Mouse (Mus musculus): ENCODE results near the gene Odf3b. TPM values are rescaled to one million over a fixed set of nuclear protein-coding genes. Genes with fewer than 3 reads are reported as not detected.

Gene Odf3b
- total and polyA plus RNA-seq, 3 experiments: not detected

DNA sequence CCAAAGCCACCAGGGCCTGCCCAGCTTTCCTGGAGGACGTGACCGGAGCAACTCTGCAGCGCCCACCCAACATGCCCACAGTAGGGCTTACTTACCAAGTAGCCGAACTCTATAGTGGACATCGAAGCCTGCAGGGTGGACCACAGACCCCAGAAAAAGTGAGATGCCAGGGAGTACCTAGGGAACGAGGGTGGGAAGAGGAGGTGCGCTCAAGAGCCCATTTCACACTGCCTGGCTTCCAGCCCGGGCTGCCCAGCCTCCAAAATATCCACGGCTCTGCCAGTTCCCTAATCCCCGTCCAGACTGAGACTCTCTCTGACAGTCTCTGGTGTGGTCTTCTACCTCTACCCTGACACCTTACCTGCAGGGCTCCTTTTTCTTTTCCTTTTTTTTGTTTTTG, 47.6 kb upstream of the Odf3b start:
- no peaks in the 10 kb centered on the region for H3K27me3 ChIP-seq (replicated peaks)
- H3K4me1 ChIP-seq (ENCODE audit: control insufficient read depth in 1 of 2, insufficient read depth in 2 of 2): peaks cover 0 to 14% of the 10 kb centered on the region in 2 experiments; a peak in 2 of 4 replicates
- in situ Hi-C loops (cut with MboI; ENCODE audit: low pct_ligation_motif_present, low pct_unique_long_range_greater_than_20kb, low sequenced_read_pairs): loop anchor here (10.0 kb wide), 1 partner anchor 352 kb away; the partner anchor contains the start of gene Trabd
- H3K79me2 ChIP-seq (replicated peaks; ENCODE audit: control insufficient read depth, extremely low read depth, insufficient read depth, poor library complexity, severe bottlenecking): peaks cover 12% of the 10 kb centered on the region
- dilution Hi-C loops (cut with MboI; ENCODE audit: extremely low pct_ligation_motif_present, extremely low pct_unique_long_range_greater_than_20kb, low sequenced_read_pairs): no loop called here
- peaks cover 30 to 61% of the 10 kb centered on the region in 2 experiments for H3K36me3 ChIP-seq (replicated peaks in 1 of 2; ENCODE audit: control insufficient read depth in 1 of 2, insufficient read depth in 1 of 2, low read length in 1 of 2)
- no peak overlapping the region for H3K9ac ChIP-seq (ENCODE audit: insufficient read depth, low read depth)
- no peak overlapping the region for H3K27ac ChIP-seq (ENCODE audit: insufficient read depth, low read depth)
- DNase-seq (ENCODE audit: extremely low read depth): no peak
- no peak overlapping the region for H3K4me3 ChIP-seq (replicated peaks in 1 of 3; ENCODE audit: low read depth in 2 of 3, low read length in 2 of 3, poor library complexity in 1 of 3)
- TF ChIP-seq USF2 (conservative IDR thresholded peaks at IDR 0.05; ENCODE audit: low read depth, low read length) (no peak), MEF2A (IDR thresholded peaks at IDR 0.05; ENCODE audit: borderline replicate concordance, low read depth, low read length) (no peak), MAZ (IDR thresholded peaks at IDR 0.05; ENCODE audit: low read depth, low read length) (no peak), RCOR1 (conservative IDR thresholded peaks at IDR 0.05; ENCODE audit: low read depth, low read length) (no peak), MAX (IDR thresholded peaks at IDR 0.05; ENCODE audit: low read length) (no peak), ZC3H11A (IDR thresholded peaks at IDR 0.05; ENCODE audit: low read depth, low read length) (no peak), SMC3 (IDR thresholded peaks at IDR 0.05; ENCODE audit: low read depth, low read length) (no peak), NELFE (IDR thresholded peaks at IDR 0.05; ENCODE audit: low read depth, low read length) (no peak), EP300 (IDR thresholded peaks at IDR 0.05; ENCODE audit: low read length) (no peak), ZKSCAN1 (IDR thresholded peaks at IDR 0.05; ENCODE audit: borderline replicate concordance, low read depth, low read length) (no peak), ZMIZ1 (IDR thresholded peaks at IDR 0.05; ENCODE audit: low read depth, low read length) (no peak), SIN3A (IDR thresholded peaks at IDR 0.05; ENCODE audit: low read length) (no peak)
- no peaks in the 10 kb centered on the region for H3K9me3 ChIP-seq (replicated peaks; ENCODE audit: low read length)
- H3K4me2 ChIP-seq (ENCODE audit: insufficient read depth, low read depth, poor library complexity, severe bottlenecking): no peak overlapping the region

DNA sequence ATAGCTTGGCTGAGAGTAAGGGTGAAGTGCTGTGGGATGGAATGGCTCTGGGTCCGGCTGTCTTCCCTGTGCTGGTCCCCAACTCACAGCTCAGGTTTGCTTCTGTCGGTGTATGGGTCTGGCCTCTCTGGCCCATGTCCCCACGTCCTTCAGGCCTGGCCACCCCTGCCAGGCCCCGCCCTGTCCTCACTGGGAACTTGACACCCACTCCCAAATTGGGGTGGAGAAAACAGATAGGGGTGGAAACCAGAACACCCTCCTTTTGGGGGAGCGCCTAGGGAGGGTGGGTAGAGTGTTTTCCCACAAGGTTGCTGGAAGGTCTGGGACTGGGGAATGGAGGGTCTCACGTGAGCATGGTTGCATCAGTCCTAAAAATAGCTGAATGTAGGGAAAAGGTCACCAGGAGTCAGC, 46.6 kb upstream of the Odf3b start, which contains the start of gene Cpt1b:
Gene Cpt1b, minus strand, starts transcription at position 153 of the 411 bp plus-strand sequence.
- H3K36me3 ChIP-seq (replicated peaks in 1 of 2; ENCODE audit: control insufficient read depth in 1 of 2, insufficient read depth in 1 of 2, low read length in 1 of 2): peaks cover 32 to 69% of the 10 kb centered on the region in 2 experiments
- no peak for DNase-seq (ENCODE audit: extremely low read depth)
- H3K9me3 ChIP-seq (replicated peaks; ENCODE audit: low read length): no peaks in the 10 kb centered on the region
- H3K27ac ChIP-seq (ENCODE audit: insufficient read depth, low read depth): no peak within 1 kb of the TSS
- no peak within 1 kb of the TSS for H3K4me3 ChIP-seq (replicated peaks in 1 of 3; ENCODE audit: low read depth in 2 of 3, low read length in 2 of 3, poor library complexity in 1 of 3)
- TF ChIP-seq USF2 (conservative IDR thresholded peaks at IDR 0.05; ENCODE audit: low read depth, low read length) (no peak), USF1 (IDR thresholded peaks at IDR 0.05; ENCODE audit: low read depth, low read length) (no peak), CTCF (conservative IDR thresholded peaks at IDR 0.05 in 1 of 2, IDR thresholded peaks at IDR 0.05 in 1 of 2; ENCODE audit: low read depth in 2 of 2, low read length in 2 of 2) (no peak), SIN3A (IDR thresholded peaks at IDR 0.05; ENCODE audit: low read length) (no peak)
- in situ Hi-C loops (cut with MboI; ENCODE audit: low pct_ligation_motif_present, low pct_unique_long_range_greater_than_20kb, low sequenced_read_pairs) (loop anchor here (10.0 kb wide), 1 partner anchor 351 kb away; the partner anchor contains the start of gene Trabd), dilution Hi-C loops (cut with MboI; ENCODE audit: extremely low pct_ligation_motif_present, extremely low pct_unique_long_range_greater_than_20kb, low sequenced_read_pairs) (no loop called here)
- peaks cover 0 to 6% of the 10 kb centered on the region in 2 experiments; a peak in 2 of 4 replicates for H3K4me1 ChIP-seq (ENCODE audit: control insufficient read depth in 1 of 2, insufficient read depth in 2 of 2)
- peaks cover 8% of the 10 kb centered on the region; the same call in 1 of the 2 replicates for H3K79me2 ChIP-seq (replicated peaks; ENCODE audit: control insufficient read depth, extremely low read depth, insufficient read depth, poor library complexity, severe bottlenecking)
- H3K9ac ChIP-seq (ENCODE audit: insufficient read depth, low read depth): no peak within 1 kb of the TSS
- H3K4me2 ChIP-seq (ENCODE audit: insufficient read depth, low read depth, poor library complexity, severe bottlenecking): no peak within 1 kb of the TSS
- H3K27me3 ChIP-seq (replicated peaks): no peaks in the 10 kb centered on the region

All from CH12.LX (cell line).